ENCODE assay signal across 20 mouse cellular contexts in the genomic region with DNA sequence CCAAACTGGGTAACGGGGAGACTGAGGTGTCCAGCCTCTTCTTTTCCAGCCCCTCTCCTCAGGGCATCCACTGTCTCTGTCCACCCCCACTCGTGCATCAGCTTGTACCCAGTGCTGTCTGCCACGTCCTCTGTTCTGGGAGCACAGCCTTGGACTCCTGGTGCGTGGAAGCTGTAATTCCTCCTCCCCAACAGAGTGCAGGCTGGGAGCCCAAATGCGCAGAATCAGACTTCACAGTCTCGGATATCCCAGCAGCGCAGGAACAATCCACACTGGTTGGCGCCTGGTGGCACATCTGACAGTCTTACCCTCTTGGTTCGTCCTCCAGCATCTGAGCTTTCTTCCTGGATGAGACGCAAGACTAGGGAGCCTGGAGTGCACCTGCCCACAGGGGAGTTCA.
DNase-seq lines count a peak whose midpoint lies in the region; ATAC-seq and TF ChIP-seq lines count a peak whose summit lies in the region.
"Had no signal": no experiment of that assay in that cellular context is flagged by ENCODE, and none has a peak within 500 bp of the region (broad histone marks: within the 10 kb centered on the region; RNA-seq: fewer than 3 reads in every experiment).

No protein-coding gene starts in this region.

- WGBS in cerebellum, adult 2 months = 61% methylated on average over 10 of the region's 10 CpGs
- WGBS in kidney, embryonic 15.5 days = 77% methylated on average over 10 of the region's 10 CpGs
- WGBS in midbrain, embryonic 13.5 days = 69% methylated on average over 10 of the region's 10 CpGs
- WGBS in midbrain, embryonic 15.5 days = 67% methylated on average over 10 of the region's 10 CpGs

- H3K36me3 ChIP-seq in kidney, embryonic 15.5 days = no peaks in the 10 kb centered on the region
- no peaks in the 10 kb centered on the region for H3K36me3 ChIP-seq in midbrain, embryonic 13.5 days
- H3K36me3 ChIP-seq in midbrain, embryonic 15.5 days (replicated peaks) = no peaks in the 10 kb centered on the region
- H3K36me3 ChIP-seq: heart, embryonic 13.5 days; intestine, embryonic 15.5 days; liver, embryonic 12.5 days; lung, embryonic 15.5 days; neural tube, embryonic 13.5 days had no signal

- 0 out of 2 replicates have a peak, but pooled peaks have one; percentile 31 for ATAC-seq in cerebellum, adult (ENCODE audit: insufficient number of reproducible peaks, low FRiP score, low TSS enrichment)
- 0 out of 2 replicates have a peak, but pooled peaks have one; percentile 6 for ATAC-seq in kidney, embryonic 15.5 days (replicated peaks; ENCODE audit: low FRiP score)
- 0 out of 2 replicates have a peak, but pooled peaks have one; percentile 48 for ATAC-seq in midbrain, embryonic 13.5 days
- no peak for ATAC-seq in midbrain, embryonic 15.5 days (replicated peaks)
- ATAC-seq: activated CD4-positive, CD25-positive, alpha-beta regulatory T cell, adult 4 months; forebrain, embryonic 13.5 days; intestine, embryonic 15.5 days; liver, embryonic 12.5 days had no signal

- H3K27me3 ChIP-seq in cerebellum, adult 2 months (ENCODE audit: control insufficient read depth, insufficient read depth, low read length) = no peaks in the 10 kb centered on the region
- no peaks in the 10 kb centered on the region for H3K27me3 ChIP-seq in kidney, embryonic 15.5 days
- no peaks in the 10 kb centered on the region for H3K27me3 ChIP-seq in midbrain, embryonic 13.5 days
- no peaks in the 10 kb centered on the region for H3K27me3 ChIP-seq in midbrain, embryonic 15.5 days (replicated peaks)
- H3K27me3 ChIP-seq: forebrain, embryonic 13.5 days; heart, embryonic 13.5 days; intestine, embryonic 15.5 days; liver, embryonic 12.5 days; lung, embryonic 15.5 days; neural tube, embryonic 13.5 days had no signal

- no peaks in the 10 kb centered on the region for H3K9me3 ChIP-seq in kidney, embryonic 15.5 days (replicated peaks)
- H3K9me3 ChIP-seq in midbrain, embryonic 13.5 days = no peaks in the 10 kb centered on the region
- no peaks in the 10 kb centered on the region for H3K9me3 ChIP-seq in midbrain, embryonic 15.5 days
- H3K9me3 ChIP-seq: forebrain, embryonic 13.5 days; heart, embryonic 13.5 days; intestine, embryonic 15.5 days; liver, embryonic 12.5 days; lung, embryonic 15.5 days; neural tube, embryonic 13.5 days had no signal

- no peak for TF ChIP-seq CTCF in cerebellum, adult 2 months (IDR thresholded peaks at IDR 0.05; ENCODE audit: borderline replicate concordance, insufficient read depth, low read depth, low read length)

- no peak overlapping the region for H3K4me2 ChIP-seq in kidney, embryonic 15.5 days
- H3K4me2 ChIP-seq in midbrain, embryonic 13.5 days (replicated peaks) = no peak overlapping the region
- no peak overlapping the region for H3K4me2 ChIP-seq in midbrain, embryonic 15.5 days
- H3K4me2 ChIP-seq: forebrain, embryonic 13.5 days; heart, embryonic 13.5 days; intestine, embryonic 15.5 days; liver, embryonic 12.5 days; lung, embryonic 15.5 days; neural tube, embryonic 13.5 days had no signal

- H3K4me1 ChIP-seq in cerebellum, adult 2 months (ENCODE audit: control insufficient read depth, insufficient read depth, low read length) = no peaks in the 10 kb centered on the region
- peaks cover 32% of the 10 kb centered on the region for H3K4me1 ChIP-seq in kidney, embryonic 15.5 days
- H3K4me1 ChIP-seq in midbrain, embryonic 13.5 days (replicated peaks) = 0 out of 2 replicates have a peak, but pooled peaks cover 10% of the 10 kb centered on the region
- peaks cover 11% of the 10 kb centered on the region; the same call in 1 of the 2 replicates for H3K4me1 ChIP-seq in midbrain, embryonic 15.5 days
- H3K4me1 ChIP-seq: liver, embryonic 12.5 days; neural tube, embryonic 13.5 days had no signal

- no peak overlapping the region for H3K27ac ChIP-seq in cerebellum, adult 2 months (ENCODE audit: insufficient read depth, low read length)
- peak overlapping the region; percentile 56; the same call in 1 of the 2 replicates for H3K27ac ChIP-seq in kidney, embryonic 15.5 days
- H3K27ac ChIP-seq in midbrain, embryonic 13.5 days = no peak overlapping the region
- no peak overlapping the region for H3K27ac ChIP-seq in midbrain, embryonic 15.5 days
- H3K27ac ChIP-seq: forebrain, embryonic 13.5 days; heart, embryonic 13.5 days; intestine, embryonic 15.5 days; liver, embryonic 12.5 days; lung, embryonic 15.5 days; macrophage; neural tube, embryonic 13.5 days had no signal

- H3K9ac ChIP-seq in kidney, embryonic 15.5 days = no peak overlapping the region
- no peak overlapping the region for H3K9ac ChIP-seq in midbrain, embryonic 13.5 days (replicated peaks)
- H3K9ac ChIP-seq in midbrain, embryonic 15.5 days = no peak overlapping the region
- H3K9ac ChIP-seq: forebrain, embryonic 13.5 days; heart, embryonic 13.5 days; intestine, embryonic 15.5 days; liver, embryonic 12.5 days; lung, embryonic 15.5 days; neural tube, embryonic 13.5 days had no signal

- no peak for DNase-seq in cerebellum, adult 2 months
- no peak for DNase-seq in kidney, adult 9 months
- DNase-seq in cerebellum, adult 18-20 months = no peak
- no peak for DNase-seq in liver
- DNase-seq: adrenal gland, postnatal 25 days; cerebellum, adult 9-11 months; heart, postnatal 4 days; right cerebral cortex, postnatal 14 days had no signal

- no peak overlapping the region for H3K4me3 ChIP-seq in cerebellum, adult 2 months (replicated peaks; ENCODE audit: insufficient read depth, low read depth, low read length)
- H3K4me3 ChIP-seq in kidney, embryonic 15.5 days (replicated peaks) = no peak overlapping the region
- H3K4me3 ChIP-seq in midbrain, embryonic 13.5 days (replicated peaks) = no peak overlapping the region
- no peak overlapping the region for H3K4me3 ChIP-seq in midbrain, embryonic 15.5 days
- H3K4me3 ChIP-seq: forebrain, embryonic 13.5 days; heart, embryonic 13.5 days; intestine, embryonic 15.5 days; liver, embryonic 12.5 days; lung, embryonic 15.5 days; neural tube, embryonic 13.5 days had no signal

- TF ChIP-seq POLR2A in cerebellum, adult 2 months (IDR thresholded peaks at IDR 0.05; ENCODE audit: borderline replicate concordance, insufficient read depth, low read length) = no peak
